Mouse (Mus musculus) macrophage (primary cell): ENCODE measurements around the gene Sbk3. TPM values are rescaled to one million over a fixed set of nuclear protein-coding genes. Genes with fewer than 3 reads are reported as not detected.

Source experiments
- H3K27ac ChIP-seq: fragments of 350-480 bp; formaldehyde crosslinking; 2 replicates; pipeline ENCODE4 v1.9.0; 2021
- H3K36me3 ChIP-seq: fragments of 350-480 bp; formaldehyde crosslinking; 2 replicates; pipeline ENCODE4 v1.9.0; 2021; ENCODE audit errors: inconsistent target
- H3K4me3 ChIP-seq: fragments of 350-480 bp; formaldehyde crosslinking; 2 replicates; pipeline ENCODE4 v1.9.0; 2021; ENCODE audit errors: inconsistent target
- H3K79me2 ChIP-seq: fragments of 350-480 bp; formaldehyde crosslinking; 2 replicates; pipeline ENCODE4 v1.9.0; 2021; ENCODE audit errors: inconsistent target
- WGBS: methylation state at CpG from one replicate; pipeline ENCODE4 v1.1.7; 2026; ENCODE audit warnings: inconsistent platforms; ENCODE audit not compliant: missing documents; 5-methylcytosine and 5-hydroxymethylcytosine counted together
- polyA plus RNA-seq: library from polyadenylated mRNA; stranded (reverse); fragments of 250-400 nt; gene quantifications from 3 replicates; pipeline ENCODE4 v1.2.4, GENCODE M21; 2018; ENCODE audit warnings: inconsistent platforms

The Sbk3 gene
- polyA plus RNA-seq, 1 experiment from 2014 or later: not detected

DNA sequence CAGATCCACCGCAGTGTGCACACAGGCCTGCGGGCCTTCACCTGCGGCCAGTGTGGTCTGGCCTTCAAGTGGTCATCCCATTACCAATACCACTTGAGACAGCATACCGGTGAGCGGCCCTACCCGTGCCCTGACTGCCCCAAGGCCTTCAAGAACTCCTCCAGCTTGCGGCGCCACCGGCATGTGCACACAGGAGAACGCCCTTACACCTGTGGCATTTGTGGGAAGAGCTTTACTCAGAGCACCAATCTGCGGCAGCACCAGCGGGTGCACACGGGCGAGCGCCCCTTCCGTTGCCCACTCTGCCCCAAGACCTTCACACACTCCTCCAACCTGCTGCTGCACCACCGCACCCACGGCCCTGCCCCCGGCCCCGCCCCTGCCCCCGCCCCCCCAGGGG lies 51.9 kb downstream of the Sbk3 start:
- Histone ChIP-seq H3K4me3 (no peak overlapping the region), H3K36me3 (peaks cover 20% of the 10 kb centered on the region; the same call in 1 of the 2 replicates), H3K27ac (no peak overlapping the region), H3K79me2 (peaks cover 30% of the 10 kb centered on the region)
- 96% methylated on average over 18 of the region's 21 CpGs for WGBS

DNA sequence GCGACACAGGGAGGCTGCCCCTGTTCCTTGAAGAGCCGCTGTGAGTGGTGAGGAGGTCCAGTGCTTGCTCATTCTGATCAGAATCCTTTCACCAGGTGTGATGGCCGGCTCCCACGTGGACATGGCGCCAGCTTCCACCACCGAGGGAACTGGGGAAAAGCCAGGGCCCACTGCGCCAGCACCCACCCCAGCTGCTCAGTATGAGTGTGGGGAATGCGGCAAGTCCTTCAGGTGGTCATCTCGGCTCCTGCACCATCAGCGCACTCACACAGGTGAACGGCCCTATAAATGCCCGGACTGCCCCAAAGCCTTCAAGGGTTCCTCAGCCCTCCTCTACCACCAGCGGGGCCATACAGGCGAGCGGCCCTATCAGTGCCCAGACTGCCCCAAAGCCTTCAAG lies 52.3 kb downstream of the Sbk3 start:
- Histone ChIP-seq H3K79me2 (peaks cover 30% of the 10 kb centered on the region), H3K27ac (no peak overlapping the region), H3K4me3 (no peak overlapping the region), H3K36me3 (peaks cover 20% of the 10 kb centered on the region; the same call in 1 of the 2 replicates)
- WGBS: 91% methylated on average over 15 of the region's 15 CpGs

DNA sequence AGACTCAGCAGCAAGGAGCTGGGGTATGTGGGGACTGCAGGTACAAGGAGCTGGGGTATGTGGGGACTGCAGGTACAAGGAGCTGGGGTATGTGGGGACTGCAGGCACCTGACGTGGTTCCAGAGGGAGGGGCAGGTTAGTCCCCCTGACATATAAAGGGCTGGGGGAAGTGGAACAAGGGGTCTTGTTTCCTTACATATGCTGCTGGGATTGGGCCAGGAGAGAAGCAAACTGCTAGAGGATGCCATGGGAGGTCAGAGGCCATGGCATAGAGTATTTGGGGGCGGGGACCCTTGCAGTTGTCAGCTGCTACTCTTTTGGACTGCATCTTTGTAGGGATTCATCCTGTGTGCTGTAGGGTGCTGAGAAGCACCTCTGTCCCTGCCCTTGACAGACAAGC lies 53.5 kb downstream of the Sbk3 start:
- WGBS: 93% methylated on average over 2 of the region's 2 CpGs
- H3K27ac ChIP-seq: no peak overlapping the region
- H3K36me3 ChIP-seq: peaks cover 20% of the 10 kb centered on the region; the same call in 1 of the 2 replicates
- H3K4me3 ChIP-seq: no peak overlapping the region
- H3K79me2 ChIP-seq: peaks cover 30% of the 10 kb centered on the region

DNA sequence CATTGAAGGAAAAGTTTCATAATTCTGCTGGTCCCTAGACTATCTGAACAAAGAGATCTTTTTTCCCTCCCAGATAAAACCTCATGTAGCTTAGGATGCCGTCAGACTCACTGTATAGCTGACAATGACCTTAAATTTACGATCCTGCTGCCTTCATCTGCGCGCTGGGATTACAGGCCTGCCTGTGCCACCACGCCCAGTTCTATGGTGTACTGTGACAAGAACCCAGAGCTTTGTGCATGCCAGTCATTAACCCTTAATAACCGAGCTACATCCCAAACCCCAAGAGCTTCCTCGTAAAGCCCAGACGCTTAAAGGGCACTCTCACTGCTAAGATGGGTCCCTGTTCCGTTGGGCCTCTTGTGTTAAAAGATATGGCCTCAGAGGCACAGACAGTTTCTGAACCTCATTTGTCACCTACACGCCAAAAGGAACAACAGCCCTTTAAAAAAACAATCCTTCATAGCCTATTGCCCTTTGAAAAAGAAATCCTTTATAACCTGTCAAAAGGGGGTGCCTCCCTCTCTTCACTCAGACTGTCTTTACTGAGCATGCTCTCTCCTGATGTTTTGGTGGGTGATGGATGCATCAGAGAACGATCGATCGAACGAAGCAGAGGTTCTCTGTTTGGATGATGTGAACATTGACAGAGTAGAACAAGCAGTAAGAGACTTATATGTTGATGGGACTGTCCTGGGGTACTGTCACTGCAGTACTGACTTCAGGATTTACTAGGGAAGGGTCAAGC lies 55.1 kb downstream of the Sbk3 start:
- Histone ChIP-seq H3K27ac (peak overlapping the region; percentile 73), H3K36me3 (peaks cover 20% of the 10 kb centered on the region; the same call in 1 of the 2 replicates), H3K4me3 (peak overlapping the region; percentile 72), H3K79me2 (peaks cover 30% of the 10 kb centered on the region)
- 20% methylated on average over 14 of the region's 14 CpGs for WGBS

Other genes with a start within 250 kb of the Sbk3 start
- gene Tmem150b, start 245.9 kb downstream of the Sbk3 start, polyA plus RNA-seq: 1.2 to 4.1 TPM (median 2.5 TPM) in 3 replicates
- 13.0 to 41.3 TPM (median 19.4 TPM) in 3 replicates for gene Kmt5c, start 231.1 kb downstream of the Sbk3 start, polyA plus RNA-seq
- gene Cox6b2, start 218.1 kb downstream of the Sbk3 start, polyA plus RNA-seq: 1.3 TPM in 1 of 3 replicates, not detected in the others
- not detected in 3 replicates for gene Fam71e2, start 199.9 kb downstream of the Sbk3 start, polyA plus RNA-seq
- not detected in 3 replicates for gene Il11, start 188.3 kb downstream of the Sbk3 start, polyA plus RNA-seq
- gene Tmem190, start 188.2 kb downstream of the Sbk3 start, polyA plus RNA-seq: not detected in 3 replicates
- gene Tmem238, start 181.5 kb downstream of the Sbk3 start, polyA plus RNA-seq: 0.67 to 1.6 TPM (median 0.70 TPM) in 3 replicates
- gene Rpl28, start 178.3 kb downstream of the Sbk3 start, polyA plus RNA-seq: 395 to 534 TPM (median 483 TPM) in 3 replicates
- gene Ube2s, start 158.6 kb downstream of the Sbk3 start, polyA plus RNA-seq: 69.0 to 174 TPM (median 124 TPM) in 3 replicates
- not detected in 3 replicates for gene Shisa7, start 126.5 kb downstream of the Sbk3 start, polyA plus RNA-seq
- gene Isoc2b, start 100.9 kb downstream of the Sbk3 start, polyA plus RNA-seq: 6.2 to 11.2 TPM (median 10.2 TPM) in 3 replicates
- 9.6 to 13.3 TPM (median 13.0 TPM) in 3 replicates for gene Isoc2a, start 94.0 kb downstream of the Sbk3 start, polyA plus RNA-seq
- gene Gm36210, start 64.7 kb downstream of the Sbk3 start, polyA plus RNA-seq: not detected in 3 replicates
- 3.1 to 5.6 TPM (median 4.4 TPM) in 3 replicates for gene Zfp628, start 56.0 kb downstream of the Sbk3 start, polyA plus RNA-seq
- gene Nat14, start 49.1 kb downstream of the Sbk3 start, polyA plus RNA-seq: 0.15 to 1.1 TPM (median 0.17 TPM) in 3 replicates
- gene Ssc5d, start 45.4 kb downstream of the Sbk3 start, polyA plus RNA-seq: 0.13 to 0.33 TPM (median 0.28 TPM) in 3 replicates
- gene Sbk2, start 6.8 kb downstream of the Sbk3 start, polyA plus RNA-seq: 0.36 to 1.8 TPM (median 1.1 TPM) in 3 replicates
- gene Zfp579, start 25.0 kb upstream of the Sbk3 start, polyA plus RNA-seq: 4.3 to 9.9 TPM (median 7.3 TPM) in 3 replicates
- gene Zfp524, start 43.2 kb upstream of the Sbk3 start, polyA plus RNA-seq: 13.7 to 24.6 TPM (median 14.3 TPM) in 3 replicates
- 16.5 to 21.5 TPM (median 18.2 TPM) in 3 replicates for gene Fiz1, start 43.5 kb upstream of the Sbk3 start, polyA plus RNA-seq
- not detected in 3 replicates for gene Gm44973, start 44.3 kb upstream of the Sbk3 start, polyA plus RNA-seq
- gene Zfp865, start 49.2 kb upstream of the Sbk3 start, polyA plus RNA-seq: 11.9 to 13.8 TPM (median 12.4 TPM) in 3 replicates
- gene Ccdc106, start 49.4 kb upstream of the Sbk3 start, polyA plus RNA-seq: 0.28 to 1.1 TPM (median 0.37 TPM) in 3 replicates
- gene 4632433K11Rik, start 63.0 kb upstream of the Sbk3 start, polyA plus RNA-seq: 0.25 to 0.76 TPM in 2 of 3 replicates, not detected in the other
- gene Zfp784, start 67.3 kb upstream of the Sbk3 start, polyA plus RNA-seq: 1.8 to 2.2 TPM (median 1.8 TPM) in 3 replicates
- 2.0 TPM in 3 replicates for gene Zfp580, start 80.4 kb upstream of the Sbk3 start, polyA plus RNA-seq
- 93.4 to 180 TPM (median 101 TPM) in 3 replicates for gene U2af2, start 91.0 kb upstream of the Sbk3 start, polyA plus RNA-seq
- gene Epn1, start 109.1 kb upstream of the Sbk3 start, polyA plus RNA-seq: 84.6 to 130 TPM (median 119 TPM) in 3 replicates
- not detected in 3 replicates for gene Rfpl4, start 145.8 kb upstream of the Sbk3 start, polyA plus RNA-seq
- gene Rasl2-9, start 154.8 kb upstream of the Sbk3 start, polyA plus RNA-seq: 0.32 to 1.4 TPM (median 0.40 TPM) in 3 replicates
- gene Vmn1r55, start 178.5 kb upstream of the Sbk3 start, polyA plus RNA-seq: not detected in 3 replicates
- not detected in 3 replicates for gene Vmn1r56, start 225.6 kb upstream of the Sbk3 start, polyA plus RNA-seq
- not detected in 3 replicates for gene Vmn1r57, start 247.3 kb upstream of the Sbk3 start, polyA plus RNA-seq